Mouse (Mus musculus) left cerebral cortex, postnatal 14 days (tissue): ENCODE results near the gene Olfr1390. TPM values are rescaled to one million over a fixed set of nuclear protein-coding genes. Genes with fewer than 3 reads are reported as not detected.
"Not testable (repeated sequence)": the region's sequence is repeated elsewhere in the genome, so short reads cannot be mapped to it uniquely, and the experiment has no call there.

Experiments
- DNase-seq, 2 experiments: peaks; one replicate each; pipeline ENCODE4 v3.0.0; 2021 to 2022; ENCODE audit warnings: low spot score in 2 of 2, mixed read lengths in 1 of 2
- intact Hi-C: fragments of 180-260 bp; cut with DNase I; formaldehyde crosslinking; loops from one replicate; pipeline ENCODE4 v1.15.1; 2025
- long read RNA-seq, 2 experiments: library from polyadenylated mRNA; stranded (forward); transcript quantifications; one replicate each; pipeline ENCODE4 v2.0.0; 2021
- total RNA-seq, 2 experiments: library from RNA; stranded (reverse); gene quantifications; 2 replicates each; pipeline ENCODE4 v1.2.3; 2021

Gene Olfr1390
- not detected for total RNA-seq
- long read RNA-seq, experiment 1, result 0 reads
- long read RNA-seq, experiment 2, result 0 reads

- intact Hi-C loops, result loop anchor here (10.0 kb wide), 1 partner anchor 50 kb away; no protein-coding TSS in a partner anchor
Measured at GRCm38 (mm10) chr11:49334888-49335287, at the start of gene Olfr1390. Olfr1390 (plus strand) TSS chr11:49335188.

DNA sequence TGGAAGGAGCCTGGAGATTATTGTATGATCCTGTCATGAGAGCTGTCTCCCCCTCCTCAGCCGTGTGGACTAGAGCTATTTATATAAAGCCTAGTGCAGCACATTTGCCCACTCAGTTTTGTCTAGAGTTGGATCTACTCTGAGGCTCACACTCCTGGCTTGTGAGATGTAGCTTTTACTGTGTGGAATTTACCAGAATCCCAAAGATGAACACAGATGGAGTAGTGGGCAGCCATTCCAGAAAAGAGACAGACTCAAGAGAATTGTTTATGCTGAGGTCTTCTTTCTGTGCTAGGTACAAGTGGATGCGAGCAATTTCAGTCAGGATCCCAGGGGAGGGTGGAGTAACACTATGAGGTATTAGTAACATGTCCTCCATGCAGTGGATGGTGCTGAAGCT lies 47.7 kb upstream of the Olfr1390 start:
- peak; percentile 32 to 76 for DNase-seq

More at GRCm38 (mm10) chr11:49334888-49335287, at the start of gene Olfr1390:
- no peak for DNase-seq

DNA sequence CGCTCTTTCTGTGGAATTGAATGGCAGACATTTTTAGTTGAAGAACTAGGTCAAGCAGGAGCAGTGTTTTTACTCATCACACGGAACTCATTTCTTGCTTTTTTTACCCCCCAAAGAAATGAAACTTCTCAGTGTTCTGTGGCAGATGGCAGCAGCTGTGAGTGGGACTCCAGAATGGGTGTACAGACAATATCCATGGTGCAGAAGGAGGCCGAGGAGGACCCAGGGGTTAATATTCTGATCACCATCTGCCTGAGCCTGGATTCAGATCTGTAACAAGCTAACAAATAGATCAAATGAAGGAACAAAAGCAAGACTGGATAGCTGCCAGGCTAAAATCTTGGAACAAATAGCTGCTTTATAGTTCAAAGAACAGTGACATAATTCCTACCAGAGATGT lies 42.2 kb upstream of the Olfr1390 start:
- intact Hi-C loops, result no loop called here
- DNase-seq, result peak; percentile 42 to 53

More for the DNA sequence above, 47.7 kb upstream of the Olfr1390 start:
- intact Hi-C loops, result no loop called here

DNA sequence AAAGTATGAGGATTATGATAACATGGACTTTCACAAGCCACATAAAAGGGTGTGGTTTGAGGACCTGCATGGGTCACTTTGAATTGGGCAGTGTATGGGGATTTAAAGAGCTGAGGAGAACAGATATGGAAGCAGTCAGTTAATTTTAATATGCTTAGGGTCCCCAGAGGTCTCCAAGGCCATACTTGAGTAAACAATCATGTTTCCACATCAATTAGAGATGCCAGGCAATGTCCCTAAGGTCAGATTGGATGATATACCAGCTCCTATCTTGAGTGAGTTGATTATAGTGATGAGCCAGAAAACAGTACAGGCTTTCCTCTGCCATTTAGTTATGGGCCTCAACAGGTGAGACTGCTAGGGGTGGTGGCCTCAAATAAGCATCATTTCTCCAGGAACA lies 30.5 kb upstream of the Olfr1390 start, which contains the start of gene Olfr10:
Olfr10 (plus strand) TSS at position 301 of the 400 bp plus-strand sequence.
- no peak for DNase-seq
- intact Hi-C loops, result no loop called here

GRCm38 (mm10) chr11:49308547-49308946 lies 26.4 kb upstream of the Olfr1390 start:
- DNase-seq, intact Hi-C loops: not testable (repeated sequence)

DNA sequence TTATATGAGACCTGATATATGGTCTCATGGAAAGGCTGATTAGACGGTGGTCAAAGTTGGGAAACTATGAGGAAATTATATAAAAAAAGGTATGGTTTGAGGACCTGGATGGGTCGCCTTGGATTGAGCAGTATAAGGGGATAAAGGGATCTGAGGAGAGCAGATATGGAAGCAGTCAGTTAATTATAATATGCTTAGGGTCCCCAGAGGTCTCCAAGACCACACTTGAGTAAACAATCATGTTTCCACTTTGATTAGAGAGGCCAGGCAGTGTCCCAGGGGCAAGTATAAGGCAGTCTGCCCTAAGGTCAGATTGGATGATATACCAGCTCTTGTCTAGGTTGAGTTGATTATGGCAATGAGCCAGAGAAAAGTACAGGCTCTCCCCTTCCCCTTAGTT lies 12.5 kb upstream of the Olfr1390 start, which contains the start of gene Olfr1391:
Olfr1391 (plus strand) TSS at position 301 of the 400 bp plus-strand sequence.
- intact Hi-C loops, result no loop called here
- no peak for DNase-seq

DNA sequence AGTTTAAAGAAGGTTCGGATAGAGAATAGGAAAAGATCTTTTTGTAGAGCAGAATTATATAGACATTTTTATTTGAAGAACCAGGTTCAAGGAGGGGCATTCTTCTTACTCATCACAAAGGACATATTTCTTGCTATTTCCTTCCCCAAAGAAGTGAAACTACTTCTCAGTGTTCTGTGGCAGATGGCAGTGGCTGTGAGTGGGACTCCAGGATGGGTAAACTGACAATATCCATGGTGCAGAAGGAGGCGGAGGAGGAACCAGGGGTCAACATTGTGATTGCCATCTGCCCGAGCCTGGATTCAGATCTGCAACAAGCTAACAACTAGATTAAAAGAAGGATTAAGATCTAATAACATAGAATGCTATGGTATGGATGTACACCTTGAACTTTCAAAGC lies 8.3 kb upstream of the Olfr1390 start:
- peak in 1 of 2 experiments; percentile 11 for DNase-seq
- intact Hi-C loops, result no loop called here

DNA sequence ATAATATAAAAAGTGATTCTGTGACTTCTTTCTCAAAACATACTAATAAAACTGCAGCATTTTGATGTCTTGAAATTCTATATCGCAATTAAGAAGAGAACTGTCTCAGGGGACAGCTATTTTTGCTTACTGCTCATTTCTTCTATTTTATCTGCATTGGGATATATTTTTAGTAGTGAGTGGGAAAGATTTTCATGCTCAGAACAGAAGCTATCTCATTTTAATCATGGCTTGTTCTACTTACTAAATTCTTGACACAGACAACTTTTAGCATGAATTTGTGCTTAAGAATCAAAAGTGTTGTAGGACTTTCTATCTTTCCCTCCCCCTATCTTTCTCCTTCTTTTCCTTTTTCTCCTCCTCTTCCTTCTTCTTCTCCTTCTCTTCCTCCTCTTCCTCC lies 5.3 kb upstream of the Olfr1390 start:
- intact Hi-C loops, result loop anchor here (10.0 kb wide), 1 partner anchor 55 kb away; no protein-coding TSS in a partner anchor

GRCm38 (mm10) chr11:49337150-49337832 lies 2.3 kb downstream of the Olfr1390 start:
- intact Hi-C loops, result loop anchor here (10.0 kb wide), 1 partner anchor 48 kb away; no protein-coding TSS in a partner anchor
- no peak for DNase-seq

More for the DNA sequence above, 5.3 kb upstream of the Olfr1390 start:
- peak in 1 of 2 experiments; percentile 43 for DNase-seq

- intact Hi-C loops, result loop anchor here (10.0 kb wide), 1 partner anchor 48 kb away; the partner anchor contains the start of gene Olfr1390
- DNase-seq, result no peak
Measured at GRCm38 (mm10) chr11:49383133-49383532, 48.1 kb downstream of the Olfr1390 start.

DNA sequence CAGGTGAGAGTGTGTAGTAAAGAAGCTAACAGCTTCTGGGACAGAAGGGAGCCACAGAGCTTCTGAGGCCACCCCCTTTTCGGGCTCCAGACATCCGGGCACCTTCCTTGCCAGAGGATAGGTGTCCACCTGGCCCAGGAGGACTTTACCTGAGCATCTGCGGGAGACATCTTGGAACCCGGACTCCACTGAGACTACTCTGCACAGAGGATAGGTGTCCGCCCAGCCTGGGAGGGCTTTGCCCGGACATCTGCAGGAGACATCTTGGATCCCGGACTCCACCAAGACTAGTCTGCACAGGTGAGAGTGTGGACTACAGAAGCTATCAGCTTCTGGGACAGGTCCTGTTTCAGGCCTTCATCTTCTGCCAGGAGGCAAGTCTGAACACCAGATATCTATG lies 51.1 kb downstream of the Olfr1390 start:
- not testable (repeated sequence) for DNase-seq
- intact Hi-C loops, result loop anchor here (10.0 kb wide), 1 partner anchor 51 kb away; the partner anchor contains the start of gene Olfr1390

Other genes starting within 250 kb of the Olfr1390 start
- gene Olfr1396, start 220.3 kb upstream of the Olfr1390 start, total RNA-seq, result not detected
- gene Olfr1395, start 192.9 kb upstream of the Olfr1390 start, total RNA-seq, result not detected
- not detected for gene Olfr1394, start 180.8 kb upstream of the Olfr1390 start, total RNA-seq
- under 1 TPM; 0.17 to 0.22 TPM for gene Btnl9, start 148.0 kb upstream of the Olfr1390 start, total RNA-seq
- gene Zfp62, start 131.9 kb upstream of the Olfr1390 start, total RNA-seq, result 10 to 100 TPM; 36.9 to 39.5 TPM
- 10 to 100 TPM; 57.8 to 72.4 TPM for gene Mgat1, start 91.0 kb upstream of the Olfr1390 start, total RNA-seq
- under 1 TPM in 1 of 2 experiments, not detected in 1; 0.13 TPM for gene Olfr1393, start 56.9 kb upstream of the Olfr1390 start, total RNA-seq
- gene Olfr1392, start 49.9 kb upstream of the Olfr1390 start, total RNA-seq, result under 1 TPM in 1 of 2 experiments, not detected in 1; 0.19 TPM
- not detected for gene Olfr10, start 30.4 kb upstream of the Olfr1390 start, total RNA-seq
- not detected for gene Olfr1391, start 12.4 kb upstream of the Olfr1390 start, total RNA-seq
- not detected for gene Olfr1389, start 87.9 kb downstream of the Olfr1390 start, total RNA-seq
- under 1 TPM; 0.17 to 0.53 TPM for gene Olfr1388, start 101.4 kb downstream of the Olfr1390 start, total RNA-seq
- gene Olfr1387, start 120.2 kb downstream of the Olfr1390 start, total RNA-seq, result not detected
- gene Olfr1386, start 129.9 kb downstream of the Olfr1390 start, total RNA-seq, result not detected
- under 1 TPM in 1 of 2 experiments, not detected in 1; 0.13 TPM for gene Olfr1385, start 153.9 kb downstream of the Olfr1390 start, total RNA-seq
- gene Olfr1384, start 171.5 kb downstream of the Olfr1390 start, total RNA-seq, result under 1 TPM; 0.34 to 0.35 TPM
- gene Olfr1383, start 184.5 kb downstream of the Olfr1390 start, total RNA-seq, result under 1 TPM in 1 of 2 experiments, not detected in 1; 0.53 TPM
- gene Olfr1382, start 193.1 kb downstream of the Olfr1390 start, total RNA-seq, result not detected
- gene Olfr1381, start 208.3 kb downstream of the Olfr1390 start, total RNA-seq, result not detected
- not detected for gene Olfr1380, start 221.7 kb downstream of the Olfr1390 start, total RNA-seq